Mouse (Mus musculus) cerebellum, postnatal 4 days (tissue): ENCODE results near the gene Zfp619.
"Not testable (repeated sequence)": the region's sequence is repeated elsewhere in the genome, so short reads cannot be mapped to it uniquely, and the experiment has no call there.

Experiments used
- DNase-seq, 2 experiments: peaks; one replicate each; pipeline ENCODE4 v3.0.0; 2022; ENCODE audit warnings: low spot score in 2 of 2, mixed read lengths in 1 of 2

The Zfp619 gene

GRCm38 (mm10) chr7:39517616-39518177 lies at the start of gene Zfp619:
Gene Zfp619, plus strand, starts transcription at chr7:39517766.
- DNase-seq = peak; percentile 80 to 94

- no peak for DNase-seq
Measured at GRCm38 (mm10) chr7:39479013-39479412, 38.6 kb upstream of the Zfp619 start.

- no peak for DNase-seq
Measured at GRCm38 (mm10) chr7:39484384-39484783, 33.2 kb upstream of the Zfp619 start.

GRCm38 (mm10) chr7:39487159-39487853 lies 30.3 kb upstream of the Zfp619 start:
- peak in 1 of 2 experiments; percentile 14 for DNase-seq

GRCm38 (mm10) chr7:39487854-39488205 lies 29.7 kb upstream of the Zfp619 start:
- DNase-seq = no peak

GRCm38 (mm10) chr7:39494646-39495045 lies 22.9 kb upstream of the Zfp619 start:
- DNase-seq = no peak

- no peak for DNase-seq
Measured at GRCm38 (mm10) chr7:39504100-39504499, 13.5 kb upstream of the Zfp619 start.

- DNase-seq = peak in 1 of 2 experiments; percentile 4
Measured at GRCm38 (mm10) chr7:39518362-39518761, 796 bp downstream of the Zfp619 start.

GRCm38 (mm10) chr7:39523703-39524424 lies 6.3 kb downstream of the Zfp619 start:
- no peak for DNase-seq

- no peak for DNase-seq
Measured at GRCm38 (mm10) chr7:39543151-39543550, 25.6 kb downstream of the Zfp619 start.

GRCm38 (mm10) chr7:39544242-39545111 lies 26.9 kb downstream of the Zfp619 start:
- peak; percentile 30 to 62 for DNase-seq

- DNase-seq = no peak
Measured at GRCm38 (mm10) chr7:39545134-39545533, 27.6 kb downstream of the Zfp619 start.

- peak in 1 of 2 experiments; percentile 4 for DNase-seq
Measured at GRCm38 (mm10) chr7:39549336-39549735, 31.8 kb downstream of the Zfp619 start.

GRCm38 (mm10) chr7:39551976-39552891 lies 34.7 kb downstream of the Zfp619 start:
- peak; percentile 79 to 91 for DNase-seq

- DNase-seq = no peak
Measured at GRCm38 (mm10) chr7:39552993-39553392, 35.4 kb downstream of the Zfp619 start.

GRCm38 (mm10) chr7:39553871-39554270 lies 36.3 kb downstream of the Zfp619 start:
- no peak for DNase-seq

- no peak for DNase-seq
Measured at GRCm38 (mm10) chr7:39580066-39580465, 62.5 kb downstream of the Zfp619 start.

GRCm38 (mm10) chr7:39580601-39581000 lies 63.0 kb downstream of the Zfp619 start:
- DNase-seq = no peak

- not testable (repeated sequence) for DNase-seq
Measured at GRCm38 (mm10) chr7:39586834-39587233, 69.3 kb downstream of the Zfp619 start.

GRCm38 (mm10) chr7:39588037-39588436 lies 70.5 kb downstream of the Zfp619 start:
- no peak for DNase-seq
